Mouse (Mus musculus) liver, adult 2 months (tissue): Measurements from ENCODE around the gene Dlg2. TPM values are rescaled to one million over a fixed set of nuclear protein-coding genes. Genes with fewer than 3 reads are reported as not detected.

Source experiments
- DNase-seq: peaks from one replicate; pipeline ENCODE4 v3.0.0-alpha.2; 2011; ENCODE audit warnings: low read depth, low spot score; ENCODE audit errors: extremely low read depth
- H3K27ac ChIP-seq: fragments of 200-500 bp; replicated peaks from 2 replicates; pipeline ENCODE4 v1.5.1; 2012; ENCODE audit warnings: low read depth, mild to moderate bottlenecking, control low read depth, inconsistent platforms, low read length; ENCODE audit not compliant: insufficient read depth
- H3K27me3 ChIP-seq: fragments of 200-500 bp; 2 replicates; pipeline ENCODE4 v1.6.1; 2012; ENCODE audit warnings: mild to moderate bottlenecking, moderate library complexity, low read length, inconsistent platforms; ENCODE audit not compliant: control insufficient read depth, insufficient read depth
- H3K36me3 ChIP-seq: fragments of 200-500 bp; 2 replicates; pipeline ENCODE4 v1.6.1; 2012; ENCODE audit warnings: low read length, inconsistent platforms; ENCODE audit not compliant: control insufficient read depth, insufficient read depth
- H3K4me1 ChIP-seq: fragments of 200-500 bp; 2 replicates; pipeline ENCODE4 v1.6.1; 2011; ENCODE audit warnings: low read length; ENCODE audit not compliant: control insufficient read depth, insufficient read depth
- H3K4me3 ChIP-seq: fragments of 200-500 bp; 2 replicates; pipeline ENCODE4 v1.5.1; 2011; ENCODE audit warnings: low read depth, mild to moderate bottlenecking, control low read depth, low read length, moderate library complexity; ENCODE audit not compliant: insufficient read depth
- H3K79me2 ChIP-seq: fragments of 200-500 bp; 2 replicates; pipeline ENCODE4 v1.6.1; 2012; ENCODE audit warnings: inconsistent platforms, mild to moderate bottlenecking, low read length, moderate library complexity; ENCODE audit not compliant: control insufficient read depth, insufficient read depth
- H3K9ac ChIP-seq: fragments of 200-500 bp; 2 replicates; pipeline ENCODE4 v1.6.1; 2012; ENCODE audit warnings: low read depth, mild to moderate bottlenecking, control low read depth, inconsistent platforms, low read length
- CTCF ChIP-seq: fragments of 200-500 bp; IDR thresholded peaks from 2 replicates; pipeline ENCODE4 v1.5.1; 2011; ENCODE audit warnings: low read depth, low read length, control low read depth
- POLR2A ChIP-seq: fragments of 200-500 bp; IDR thresholded peaks from 2 replicates; pipeline ENCODE4 v1.6.1; 2011; ENCODE audit warnings: low read length, control low read depth; ENCODE audit not compliant: insufficient read depth; ENCODE audit errors: extremely low read depth
- WGBS: fragments of 180-500 bp; shearing (Covaris S2); methylation state at CpG from one replicate; pipeline ENCODE4 v1.1.7; 2018; 5-methylcytosine and 5-hydroxymethylcytosine counted together
- polyA plus RNA-seq: library from polyadenylated mRNA; depleted of rRNA; stranded (reverse); fragments of >200 nt; gene quantifications from 2 replicates; pipeline ENCODE4 v1.2.3, GENCODE M21; 2012
- total RNA-seq: library from RNA; depleted of rRNA; stranded (reverse); fragments of >200 nt; gene quantifications from 2 replicates; pipeline ENCODE4 v1.2.3, GENCODE M21; 2014

Dlg2 gene
- total and polyA plus RNA-seq, 2 experiments, result 0.65 TPM; not detected in 1

GRCm38 (mm10) chr7:92442082-92442481, 1965.6 kb downstream of the Dlg2 start:
- Histone ChIP-seq H3K4me1 (no peaks in the 10 kb centered on the region), H3K27ac (no peak overlapping the region), H3K79me2 (no peaks in the 10 kb centered on the region), H3K4me3 (no peak overlapping the region), H3K36me3 (no peaks in the 10 kb centered on the region), H3K9ac (no peak overlapping the region), H3K27me3 (no peaks in the 10 kb centered on the region)
- 80% methylated on average over 4 of the region's 4 CpGs for WGBS
- DNase-seq, result no peak
- no peak for TF ChIP-seq POLR2A
- no peak for TF ChIP-seq CTCF

DNA sequence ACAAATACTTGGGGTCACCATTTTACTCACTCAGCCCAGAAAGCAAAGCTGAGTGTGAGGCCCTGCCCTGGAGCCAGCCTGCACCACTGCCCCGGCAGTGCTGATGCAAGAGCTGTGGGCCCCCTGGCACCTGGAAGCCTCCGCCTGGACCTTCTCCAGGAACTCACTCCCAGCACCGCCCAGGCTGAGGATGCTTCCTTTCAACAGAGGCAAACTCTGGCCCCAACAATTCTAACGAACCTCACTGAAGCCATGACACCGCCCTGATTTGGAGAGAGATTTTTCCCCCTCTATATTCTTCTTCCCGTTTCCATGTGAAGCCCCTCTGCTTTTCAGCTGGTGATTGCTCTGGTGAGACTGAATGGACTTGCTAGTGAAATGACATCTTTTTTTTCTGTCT, 1971.5 kb downstream of the Dlg2 start:
- Histone ChIP-seq H3K9ac (no peak overlapping the region), H3K4me1 (no peaks in the 10 kb centered on the region), H3K4me3 (no peak overlapping the region), H3K36me3 (no peaks in the 10 kb centered on the region), H3K27me3 (no peaks in the 10 kb centered on the region), H3K27ac (no peak overlapping the region), H3K79me2 (no peaks in the 10 kb centered on the region)
- WGBS, result 75% methylated on average over 6 of the region's 6 CpGs
- DNase-seq, result no peak
- TF ChIP-seq POLR2A, result no peak
- TF ChIP-seq CTCF, result no peak

DNA sequence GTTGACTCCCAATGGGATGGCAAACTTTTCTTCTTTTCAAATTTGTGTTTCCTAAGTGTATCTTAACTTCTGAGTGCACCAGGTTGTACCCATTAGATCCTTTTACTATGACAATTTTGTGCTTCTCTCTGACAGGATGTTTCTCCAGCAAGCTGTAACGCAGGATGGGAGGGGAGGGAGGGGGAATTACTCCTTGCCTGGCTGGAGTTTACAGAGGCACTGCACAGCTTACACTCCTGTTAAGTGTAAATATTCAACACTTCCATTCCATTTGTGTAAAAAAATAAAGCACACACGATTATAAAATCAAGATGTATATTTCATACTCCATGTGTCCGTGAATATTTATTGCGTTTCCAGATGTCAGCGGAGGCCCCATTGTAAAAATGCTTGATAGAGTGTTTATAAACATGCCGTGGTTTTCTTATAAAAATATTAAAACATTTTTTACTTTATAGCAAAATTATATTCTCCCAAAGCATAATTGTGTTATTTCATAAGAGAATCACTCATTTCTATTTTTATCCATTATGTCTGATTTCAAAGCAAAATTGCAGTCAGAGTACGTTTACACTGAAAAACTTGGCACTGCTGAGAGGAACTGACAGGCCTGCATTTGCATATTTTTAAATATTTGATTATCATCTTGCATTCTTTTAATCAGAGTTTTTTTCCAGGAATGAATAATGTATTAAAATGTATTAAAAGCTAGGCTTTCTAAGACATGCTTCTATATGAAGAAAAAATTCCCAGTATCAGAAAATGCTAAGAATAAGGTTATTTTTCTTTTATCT, 1972.5 kb downstream of the Dlg2 start:
- Histone ChIP-seq H3K79me2 (no peaks in the 10 kb centered on the region), H3K9ac (no peak overlapping the region), H3K4me3 (no peak overlapping the region), H3K27ac (no peak overlapping the region), H3K4me1 (no peaks in the 10 kb centered on the region), H3K36me3 (no peaks in the 10 kb centered on the region), H3K27me3 (no peaks in the 10 kb centered on the region)
- TF ChIP-seq CTCF, result no peak
- no peak for TF ChIP-seq POLR2A
- no peak for DNase-seq
- 72% methylated on average over 7 of the region's 7 CpGs for WGBS

DNA sequence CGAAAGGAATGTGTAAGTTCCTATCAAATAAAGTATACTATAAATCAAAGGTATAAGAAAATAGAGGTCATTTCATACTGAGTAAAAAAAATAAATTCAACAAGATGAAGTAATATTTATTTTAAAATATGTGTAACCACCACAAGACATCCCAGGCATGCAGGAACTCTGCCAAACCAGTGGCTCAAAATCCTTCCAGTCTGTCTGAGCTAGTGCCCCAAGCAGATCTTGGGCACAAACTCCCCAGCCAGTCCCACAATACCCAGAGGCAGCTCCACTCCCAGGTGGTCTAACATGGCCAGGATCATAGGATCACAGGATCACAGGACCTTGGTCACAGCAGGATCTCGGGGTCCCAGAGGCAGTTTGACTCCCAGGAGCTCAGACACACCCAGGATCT, 1977.7 kb downstream of the Dlg2 start:
- DNase-seq, result no peak
- H3K36me3 ChIP-seq, result no peaks in the 10 kb centered on the region
- H3K4me1 ChIP-seq, result no peaks in the 10 kb centered on the region
- H3K9ac ChIP-seq, result no peak overlapping the region
- H3K79me2 ChIP-seq, result no peaks in the 10 kb centered on the region
- no peaks in the 10 kb centered on the region for H3K27me3 ChIP-seq
- TF ChIP-seq CTCF, result no peak
- no peak for TF ChIP-seq POLR2A
- no peak overlapping the region for H3K27ac ChIP-seq
- WGBS, result 55% methylated on average over 2 of the region's 2 CpGs
- no peak overlapping the region for H3K4me3 ChIP-seq

DNA sequence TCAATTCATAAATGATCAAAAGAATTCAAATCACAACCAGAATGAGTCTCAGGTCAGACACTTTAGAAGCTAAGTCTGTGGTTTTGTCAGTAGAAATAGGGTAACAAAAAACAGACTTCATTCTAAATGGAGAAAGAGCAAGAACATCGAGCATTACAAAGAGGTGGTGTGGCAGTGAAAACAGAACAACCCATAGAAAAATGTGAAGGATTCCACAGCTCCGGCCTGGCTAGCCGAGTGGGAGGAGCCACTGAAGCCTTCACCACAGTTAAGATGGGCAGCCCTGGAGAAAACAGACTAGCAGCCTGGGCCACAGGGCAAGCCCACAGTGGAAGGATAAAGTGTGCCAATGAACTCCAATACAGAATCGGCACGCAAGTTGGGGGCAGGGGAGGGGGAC, 1979.5 kb downstream of the Dlg2 start:
- no peaks in the 10 kb centered on the region for H3K36me3 ChIP-seq
- H3K27me3 ChIP-seq, result no peaks in the 10 kb centered on the region
- H3K4me1 ChIP-seq, result no peaks in the 10 kb centered on the region
- DNase-seq, result no peak
- WGBS, result 54% methylated on average over 5 of the region's 5 CpGs
- no peak overlapping the region for H3K9ac ChIP-seq
- no peak overlapping the region for H3K27ac ChIP-seq
- TF ChIP-seq CTCF (no peak), POLR2A (no peak)
- H3K4me3 ChIP-seq, result no peak overlapping the region
- H3K79me2 ChIP-seq, result no peaks in the 10 kb centered on the region

DNA sequence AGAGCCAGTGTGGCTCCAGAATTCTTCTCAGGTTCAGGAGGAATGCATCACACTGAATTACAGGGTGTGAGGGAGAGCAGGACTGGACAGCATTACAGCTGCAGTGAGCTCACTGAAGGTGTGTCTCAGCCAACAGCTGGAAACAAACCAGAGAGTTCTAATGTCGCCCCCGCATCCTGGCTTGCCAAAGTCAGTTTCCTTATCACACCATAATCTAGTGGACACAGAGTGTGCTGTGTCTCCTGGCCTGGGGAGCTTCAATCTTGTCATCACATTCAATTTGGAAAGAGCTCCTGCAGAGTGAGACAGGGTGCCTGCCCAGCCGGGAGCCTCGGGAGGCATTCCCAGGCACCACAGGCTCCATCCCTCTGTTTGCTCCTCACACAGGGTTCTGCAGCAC, 1981.3 kb downstream of the Dlg2 start:
- DNase-seq, result no peak
- WGBS, result 23% methylated on average over 4 of the region's 4 CpGs
- no peak overlapping the region for H3K27ac ChIP-seq
- H3K79me2 ChIP-seq, result no peaks in the 10 kb centered on the region
- no peaks in the 10 kb centered on the region for H3K4me1 ChIP-seq
- no peak overlapping the region for H3K4me3 ChIP-seq
- H3K36me3 ChIP-seq, result no peaks in the 10 kb centered on the region
- H3K27me3 ChIP-seq, result no peaks in the 10 kb centered on the region
- no peak overlapping the region for H3K9ac ChIP-seq
- no peak for TF ChIP-seq POLR2A
- no peak for TF ChIP-seq CTCF
